Mouse (Mus musculus) neural tube, embryonic 11.5 days (tissue): Measurements from ENCODE around the gene Vwa1. TPM values are rescaled to one million over a fixed set of nuclear protein-coding genes. Genes with fewer than 3 reads are reported as not detected.
"Not testable (repeated sequence)": the region's sequence is repeated elsewhere in the genome, so short reads cannot be mapped to it uniquely, and the experiment has no call there.

ENCODE experiments used
- ATAC-seq: fragments of 200-750 bp; cut with Nextera tagmentation; 2 replicates; pipeline ENCODE4 v1.8.0; 2017; ENCODE audit warnings: moderate number of reproducible peaks, mild to moderate bottlenecking, moderate TSS enrichment, moderate library complexity; ENCODE audit not compliant: insufficient read depth, low FRiP score, low TSS enrichment
- DNase-seq: peaks from one replicate; pipeline ENCODE4 v3.0.0-alpha.2; 2015; ENCODE audit warnings: low spot score
- H3K27ac ChIP-seq: fragments of 300-500 bp; sonication (generic); 2 replicates; pipeline ENCODE4 v1.5.1; 2014; ENCODE audit warnings: low read depth, mild to moderate bottlenecking, low read length
- H3K27me3 ChIP-seq: fragments of 300-500 bp; sonication (generic); 2 replicates; pipeline ENCODE4 v1.6.1; 2014; ENCODE audit warnings: mild to moderate bottlenecking, low read length, mixed read lengths; ENCODE audit not compliant: control insufficient read depth, insufficient read depth
- H3K36me3 ChIP-seq: fragments of 300-500 bp; sonication (generic); 2 replicates; pipeline ENCODE4 v1.6.1; 2014; ENCODE audit warnings: mild to moderate bottlenecking, low read length, moderate library complexity, mixed read lengths; ENCODE audit not compliant: control insufficient read depth, insufficient read depth
- H3K4me1 ChIP-seq: fragments of 300-500 bp; sonication (generic); 2 replicates; pipeline ENCODE4 v1.6.1; 2014; ENCODE audit warnings: low read length, mixed read lengths; ENCODE audit not compliant: control insufficient read depth, insufficient read depth
- H3K4me2 ChIP-seq: fragments of 300-500 bp; sonication (generic); 2 replicates; pipeline ENCODE4 v1.6.1; 2014; ENCODE audit warnings: low read depth, mild to moderate bottlenecking, moderate library complexity
- H3K4me3 ChIP-seq: fragments of 300-500 bp; sonication (generic); 2 replicates; pipeline ENCODE4 v1.5.1; 2014; ENCODE audit warnings: low read depth, low read length
- H3K9ac ChIP-seq: fragments of 300-500 bp; sonication (generic); 2 replicates; pipeline ENCODE4 v1.6.1; 2014; ENCODE audit warnings: mild to moderate bottlenecking, low read length
- H3K9me3 ChIP-seq: fragments of 300-500 bp; sonication (generic); 2 replicates; pipeline ENCODE4 v1.6.1; 2016; ENCODE audit warnings: low read length; ENCODE audit not compliant: control insufficient read depth
- WGBS: fragments of 180-500 bp; shearing (Covaris S2); extraction: QIAGEN DNeasy Blood & Tissue Kit; methylation state at CpG from one replicate; pipeline ENCODE4 v1.1.7; 2014; 5-methylcytosine and 5-hydroxymethylcytosine counted together
- polyA plus RNA-seq: library from polyadenylated mRNA; unstranded; fragments of >200 nt; fragmentation: Nextera tagmentation; extraction: Ambion mirVana; gene quantifications from 2 replicates; pipeline ENCODE4 v1.2.1, GENCODE M21; 2014

Gene Vwa1
- polyA plus RNA-seq, 1 experiment from 2014 or later: 13.1 TPM

- DNase-seq: no peak
- 94% methylated on average over 5 of the region's 5 CpGs for WGBS
These were observed 29.4 kb downstream of the Vwa1 start for GRCm38 (mm10) chr4:155745136-155745535.

GRCm38 (mm10) chr4:155744474-155744873 lies 30.0 kb downstream of the Vwa1 start:
- DNase-seq: no peak
- Histone ChIP-seq H3K4me1 (no peaks in the 10 kb centered on the region), H3K4me2 (no peak overlapping the region), H3K27ac (no peak overlapping the region), H3K9ac (no peak overlapping the region), H3K4me3 (no peak overlapping the region), H3K9me3 (no peaks in the 10 kb centered on the region), H3K27me3 (no peaks in the 10 kb centered on the region), H3K36me3 (peaks cover 12% of the 10 kb centered on the region)
- ATAC-seq: no peak
- 90% methylated on average over 8 of the region's 8 CpGs for WGBS

More at GRCm38 (mm10) chr4:155745136-155745535, 29.4 kb downstream of the Vwa1 start:
- no peak overlapping the region for H3K27ac ChIP-seq
- no peak overlapping the region for H3K9ac ChIP-seq
- H3K4me3 ChIP-seq: no peak overlapping the region
- H3K9me3 ChIP-seq: no peaks in the 10 kb centered on the region
- H3K4me2 ChIP-seq: no peak overlapping the region
- no peaks in the 10 kb centered on the region for H3K27me3 ChIP-seq
- H3K36me3 ChIP-seq: peaks cover 13% of the 10 kb centered on the region
- no peak for ATAC-seq
- no peaks in the 10 kb centered on the region for H3K4me1 ChIP-seq

GRCm38 (mm10) chr4:155742684-155743083 lies 31.8 kb downstream of the Vwa1 start:
- Histone ChIP-seq H3K9ac (no peak overlapping the region), H3K27me3 (no peaks in the 10 kb centered on the region), H3K27ac (no peak overlapping the region), H3K4me2 (no peak overlapping the region), H3K36me3 (peaks cover 12% of the 10 kb centered on the region), H3K9me3 (no peaks in the 10 kb centered on the region), H3K4me3 (no peak overlapping the region), H3K4me1 (no peaks in the 10 kb centered on the region)
- 91% methylated on average over 5 of the region's 5 CpGs for WGBS
- DNase-seq (no peak), ATAC-seq (no peak)

- H3K4me2 ChIP-seq, ATAC-seq: not testable (repeated sequence)
These were observed 33.8 kb downstream of the Vwa1 start for GRCm38 (mm10) chr4:155740681-155741080.

GRCm38 (mm10) chr4:155739741-155740636 lies 34.5 kb downstream of the Vwa1 start:
- ATAC-seq: no peak

More at GRCm38 (mm10) chr4:155740681-155741080, 33.8 kb downstream of the Vwa1 start:
- H3K27ac ChIP-seq, H3K36me3 ChIP-seq, DNase-seq, H3K9ac ChIP-seq, H3K4me3 ChIP-seq, H3K9me3 ChIP-seq, H3K4me1 ChIP-seq, H3K27me3 ChIP-seq: not testable (repeated sequence)
- 91% methylated on average over 10 of the region's 10 CpGs for WGBS

GRCm38 (mm10) chr4:155739152-155739551 lies 35.3 kb downstream of the Vwa1 start:
- Histone ChIP-seq H3K4me1 (peaks cover 7% of the 10 kb centered on the region), H3K36me3 (peaks cover 6% of the 10 kb centered on the region), H3K4me2 (no peak overlapping the region), H3K4me3 (no peak overlapping the region), H3K9ac (no peak overlapping the region), H3K27me3 (no peaks in the 10 kb centered on the region), H3K9me3 (no peaks in the 10 kb centered on the region), H3K27ac (no peak overlapping the region)
- ATAC-seq: no peak
- DNase-seq: no peak
- WGBS: 83% methylated on average over 6 of the region's 6 CpGs

More at GRCm38 (mm10) chr4:155739741-155740636, 34.5 kb downstream of the Vwa1 start:
- no peak overlapping the region for H3K4me3 ChIP-seq
- no peak overlapping the region for H3K4me2 ChIP-seq
- H3K36me3 ChIP-seq: peaks cover 6% of the 10 kb centered on the region
- DNase-seq: no peak
- H3K27me3 ChIP-seq: no peaks in the 10 kb centered on the region
- peaks cover 6% of the 10 kb centered on the region for H3K4me1 ChIP-seq
- H3K9ac ChIP-seq: no peak overlapping the region
- no peak overlapping the region for H3K27ac ChIP-seq
- H3K9me3 ChIP-seq: no peaks in the 10 kb centered on the region
- WGBS: 89% methylated on average over 33 of the region's 37 CpGs

GRCm38 (mm10) chr4:155738262-155738661 lies 36.2 kb downstream of the Vwa1 start:
- H3K27ac ChIP-seq: no peak overlapping the region
- H3K4me2 ChIP-seq: no peak overlapping the region
- no peak overlapping the region for H3K4me3 ChIP-seq
- no peaks in the 10 kb centered on the region for H3K27me3 ChIP-seq
- peaks cover 11% of the 10 kb centered on the region for H3K4me1 ChIP-seq
- ATAC-seq (no peak), DNase-seq (no peak)
- no peak overlapping the region for H3K9ac ChIP-seq
- 71% methylated on average over 8 of the region's 8 CpGs for WGBS
- H3K36me3 ChIP-seq: peaks cover 6% of the 10 kb centered on the region
- H3K9me3 ChIP-seq: no peaks in the 10 kb centered on the region

GRCm38 (mm10) chr4:155736421-155736820 lies 38.1 kb downstream of the Vwa1 start:
- DNase-seq (no peak), ATAC-seq (no peak)
- H3K4me2 ChIP-seq: peak overlapping the region; percentile 74
- H3K9ac ChIP-seq: no peak overlapping the region; the same call in 1 of the 2 replicates
- no peak overlapping the region for H3K27ac ChIP-seq
- no peaks in the 10 kb centered on the region for H3K9me3 ChIP-seq
- 89% methylated on average over 5 of the region's 5 CpGs for WGBS
- no peak overlapping the region for H3K4me3 ChIP-seq
- no peaks in the 10 kb centered on the region for H3K27me3 ChIP-seq
- peaks cover 6% of the 10 kb centered on the region; the same call in 1 of the 2 replicates for H3K36me3 ChIP-seq
- H3K4me1 ChIP-seq: peaks cover 11% of the 10 kb centered on the region

- H3K27ac ChIP-seq: no peak overlapping the region
- WGBS: 74% methylated on average over 5 of the region's 5 CpGs
- H3K36me3 ChIP-seq: peaks cover 6% of the 10 kb centered on the region; the same call in 1 of the 2 replicates
- H3K4me1 ChIP-seq: peaks cover 11% of the 10 kb centered on the region
- DNase-seq (no peak), ATAC-seq (no peak)
- H3K27me3 ChIP-seq: no peaks in the 10 kb centered on the region
- peak overlapping the region; percentile 86 for H3K4me3 ChIP-seq
- no peaks in the 10 kb centered on the region for H3K9me3 ChIP-seq
- peak overlapping the region; percentile 74 for H3K4me2 ChIP-seq
- peak overlapping the region; percentile 85 for H3K9ac ChIP-seq
These were observed 38.7 kb downstream of the Vwa1 start for GRCm38 (mm10) chr4:155735788-155736187.
